Mouse (Mus musculus): ENCODE measurements around the gene Rnf187. TPM values are rescaled to one million over a fixed set of nuclear protein-coding genes. Genes with fewer than 3 reads are reported as not detected.

Rnf187 gene
- polyA plus RNA-seq, 1 experiment from 2014 or later, result 249 TPM

GRCm38 (mm10) chr11:58916879-58917744, 21.6 kb downstream of the Rnf187 start:
- no peak overlapping the region for H3K9ac ChIP-seq (ENCODE audit: low read depth, low read length)

DNA sequence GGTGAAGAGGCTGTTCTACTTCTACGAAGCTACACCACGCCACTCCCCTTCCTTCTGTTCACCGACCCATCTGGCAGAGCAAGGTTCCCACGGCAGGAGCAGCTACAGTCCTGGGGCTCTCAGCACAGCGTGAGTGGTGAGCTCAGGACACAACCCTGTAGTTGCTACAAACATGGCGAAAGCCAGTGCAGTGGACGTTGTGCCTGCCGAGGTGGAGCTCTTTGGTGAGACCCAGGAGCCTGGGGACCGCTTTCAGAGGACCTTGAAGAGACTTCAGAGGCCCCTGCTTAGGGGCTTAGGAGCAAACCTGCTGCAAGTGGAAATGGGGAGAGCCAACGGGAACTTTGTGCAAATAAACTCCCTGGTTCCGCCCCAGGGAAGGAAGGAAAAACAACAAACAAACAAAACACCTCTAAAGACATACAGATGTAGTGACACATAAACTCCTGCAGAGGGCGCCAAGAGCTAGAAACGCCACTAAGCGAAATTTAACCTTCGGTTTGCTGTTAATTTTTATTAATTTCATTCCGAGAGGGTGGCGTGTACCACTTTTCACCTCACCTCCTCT, 24.2 kb downstream of the Rnf187 start:
- Histone ChIP-seq H3K9me3 (replicated peaks; ENCODE audit: low read length) (no peaks in the 10 kb centered on the region), H3K4me2 (ENCODE audit: low read length) (peak overlapping the region; percentile 58), H3K36me3 (ENCODE audit: insufficient read depth, low read length) (no peaks in the 10 kb centered on the region), H3K9ac (ENCODE audit: low read depth, low read length) (peak overlapping the region; percentile 59), H3K4me1 (replicated peaks; ENCODE audit: insufficient read depth, low read length) (peaks cover 6% of the 10 kb centered on the region; the same call in 1 of the 2 replicates), H3K27ac (peak overlapping the region; percentile 56), H3K4me3 (replicated peaks; ENCODE audit: low read depth, low read length) (peak overlapping the region; percentile 27), H3K27me3 (ENCODE audit: insufficient read depth, low read length) (no peaks in the 10 kb centered on the region)
- ATAC-seq (replicated peaks; ENCODE audit: low FRiP score, low read depth) (0 out of 2 replicates have a peak, but pooled peaks have one; percentile 14), DNase-seq (ENCODE audit: low spot score) (peak; percentile 81)
- peak; percentile 81 for TF ChIP-seq CTCF (IDR thresholded peaks at IDR 0.05; ENCODE audit: low read depth)
- WGBS, result 14% methylated on average over 17 of the region's 17 CpGs

More at GRCm38 (mm10) chr11:58916879-58917744, 21.6 kb downstream of the Rnf187 start:
- no peak overlapping the region for H3K27ac ChIP-seq
- TF ChIP-seq CTCF (IDR thresholded peaks at IDR 0.05; ENCODE audit: low read depth), result peak; percentile 71
- 54% methylated on average over 14 of the region's 14 CpGs for WGBS
- H3K36me3 ChIP-seq (ENCODE audit: insufficient read depth, low read length), result no peaks in the 10 kb centered on the region
- H3K27me3 ChIP-seq (ENCODE audit: insufficient read depth, low read length), result no peaks in the 10 kb centered on the region
- H3K4me1 ChIP-seq (replicated peaks; ENCODE audit: insufficient read depth, low read length), result peaks cover 6% of the 10 kb centered on the region; the same call in 1 of the 2 replicates
- ATAC-seq (replicated peaks; ENCODE audit: low FRiP score, low read depth) (no peak), DNase-seq (ENCODE audit: low spot score) (peak; percentile 71)
- H3K4me3 ChIP-seq (replicated peaks; ENCODE audit: low read depth, low read length), result no peak overlapping the region
- H3K4me2 ChIP-seq (ENCODE audit: low read length), result no peak overlapping the region
- H3K9me3 ChIP-seq (replicated peaks; ENCODE audit: low read length), result no peaks in the 10 kb centered on the region

- Histone ChIP-seq H3K36me3 (ENCODE audit: insufficient read depth, low read length) (no peaks in the 10 kb centered on the region), H3K4me2 (ENCODE audit: low read length) (peak overlapping the region; percentile 58; the same call in 1 of the 2 replicates), H3K9ac (ENCODE audit: low read depth, low read length) (no peak overlapping the region), H3K4me3 (replicated peaks; ENCODE audit: low read depth, low read length) (no peak overlapping the region; the same call in 1 of the 2 replicates), H3K27me3 (ENCODE audit: insufficient read depth, low read length) (no peaks in the 10 kb centered on the region), H3K9me3 (replicated peaks; ENCODE audit: low read length) (no peaks in the 10 kb centered on the region), H3K27ac (no peak overlapping the region), H3K4me1 (replicated peaks; ENCODE audit: insufficient read depth, low read length) (peaks cover 6% of the 10 kb centered on the region; the same call in 1 of the 2 replicates)
- ATAC-seq (replicated peaks; ENCODE audit: low FRiP score, low read depth), result no peak
- no peak for DNase-seq (ENCODE audit: low spot score)
- no peak for TF ChIP-seq CTCF (IDR thresholded peaks at IDR 0.05; ENCODE audit: low read depth)
- 82% methylated on average over 1 of the region's 1 CpGs for WGBS
Measured at GRCm38 (mm10) chr11:58913776-58914175, 24.9 kb downstream of the Rnf187 start.

DNA sequence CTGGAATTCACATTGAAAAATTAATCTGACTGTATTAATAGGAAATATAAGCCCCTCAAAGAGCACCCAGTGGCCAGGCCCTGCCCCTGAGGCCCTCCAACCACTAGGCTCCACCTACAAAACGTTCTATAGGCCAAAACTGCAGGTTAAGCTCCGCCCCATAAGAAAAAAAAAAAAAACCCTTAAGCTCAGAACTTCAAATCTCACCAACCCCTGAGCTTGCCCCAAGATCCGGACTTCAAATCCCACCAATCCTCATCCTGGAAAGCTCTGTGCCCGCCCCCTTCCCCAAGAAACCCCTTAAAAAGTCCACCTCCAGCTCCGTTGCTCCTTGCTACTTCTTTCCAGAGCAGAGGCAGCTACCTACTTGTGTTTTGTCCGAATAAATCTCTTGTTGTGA, 33.9 kb downstream of the Rnf187 start:
- 58% methylated on average over 6 of the region's 6 CpGs for WGBS
- Histone ChIP-seq H3K27me3 (ENCODE audit: insufficient read depth, low read length) (no peaks in the 10 kb centered on the region), H3K4me1 (replicated peaks; ENCODE audit: insufficient read depth, low read length) (no peaks in the 10 kb centered on the region), H3K9me3 (replicated peaks; ENCODE audit: low read length) (no peaks in the 10 kb centered on the region), H3K9ac (ENCODE audit: low read depth, low read length) (no peak overlapping the region), H3K4me3 (replicated peaks; ENCODE audit: low read depth, low read length) (no peak overlapping the region), H3K4me2 (ENCODE audit: low read length) (no peak overlapping the region), H3K27ac (no peak overlapping the region), H3K36me3 (ENCODE audit: insufficient read depth, low read length) (0 out of 2 replicates have a peak, but pooled peaks cover 4% of the 10 kb centered on the region)
- ATAC-seq (replicated peaks; ENCODE audit: low FRiP score, low read depth) (no peak), DNase-seq (ENCODE audit: low spot score) (peak; percentile 83)
- no peak for TF ChIP-seq CTCF (IDR thresholded peaks at IDR 0.05; ENCODE audit: low read depth)

GRCm38 (mm10) chr11:58904410-58904718, 34.4 kb downstream of the Rnf187 start:
- 0 out of 2 replicates have a peak, but pooled peaks cover 4% of the 10 kb centered on the region for H3K36me3 ChIP-seq (ENCODE audit: insufficient read depth, low read length)
- ATAC-seq (replicated peaks; ENCODE audit: low FRiP score, low read depth) (peak; percentile 12; the same call in 1 of the 2 replicates), DNase-seq (ENCODE audit: low spot score) (no peak)
- H3K9ac ChIP-seq (ENCODE audit: low read depth, low read length), result no peak overlapping the region
- WGBS, result 4% methylated on average over 8 of the region's 8 CpGs
- H3K4me2 ChIP-seq (ENCODE audit: low read length), result peak overlapping the region; percentile 89
- no peaks in the 10 kb centered on the region for H3K27me3 ChIP-seq (ENCODE audit: insufficient read depth, low read length)
- no peaks in the 10 kb centered on the region for H3K4me1 ChIP-seq (replicated peaks; ENCODE audit: insufficient read depth, low read length)
- H3K27ac ChIP-seq, result peak overlapping the region; percentile 95; the same call in 1 of the 2 replicates
- H3K4me3 ChIP-seq (replicated peaks; ENCODE audit: low read depth, low read length), result peak overlapping the region; percentile 68
- TF ChIP-seq CTCF (IDR thresholded peaks at IDR 0.05; ENCODE audit: low read depth), result no peak
- no peaks in the 10 kb centered on the region for H3K9me3 ChIP-seq (replicated peaks; ENCODE audit: low read length)
